Mouse (Mus musculus) layer of hippocampus, adult 9-11 months (tissue): Measurements from ENCODE around the gene Nek6.
A peak's percentile ranks its signal among the peaks of the same experiment; 100 is the strongest.

Experiments used
- DNase-seq: peaks from one replicate; pipeline ENCODE4 v3.0.0; 2022

Nek6 gene

GRCm38 (mm10) chr2:38629451-38629850 is 118.0 kb downstream of the Nek6 start:
- DNase-seq, result no peak

- no peak for DNase-seq
Observed at GRCm38 (mm10) chr2:38630574-38630973, 119.1 kb downstream of the Nek6 start.

- DNase-seq, result no peak
Observed at GRCm38 (mm10) chr2:38637716-38638267, 126.3 kb downstream of the Nek6 start.

- DNase-seq, result no peak
Observed at GRCm38 (mm10) chr2:38641761-38642160, 130.3 kb downstream of the Nek6 start.

GRCm38 (mm10) chr2:38643625-38644427 is 132.4 kb downstream of the Nek6 start, which contains the start of gene Psmb7:
Gene Psmb7 (minus strand): TSS chr2:38644087.
- peak; percentile 90 for DNase-seq
